Comparison of ENCODE assay signal across 9 mouse cellular contexts in the genomic region with DNA sequence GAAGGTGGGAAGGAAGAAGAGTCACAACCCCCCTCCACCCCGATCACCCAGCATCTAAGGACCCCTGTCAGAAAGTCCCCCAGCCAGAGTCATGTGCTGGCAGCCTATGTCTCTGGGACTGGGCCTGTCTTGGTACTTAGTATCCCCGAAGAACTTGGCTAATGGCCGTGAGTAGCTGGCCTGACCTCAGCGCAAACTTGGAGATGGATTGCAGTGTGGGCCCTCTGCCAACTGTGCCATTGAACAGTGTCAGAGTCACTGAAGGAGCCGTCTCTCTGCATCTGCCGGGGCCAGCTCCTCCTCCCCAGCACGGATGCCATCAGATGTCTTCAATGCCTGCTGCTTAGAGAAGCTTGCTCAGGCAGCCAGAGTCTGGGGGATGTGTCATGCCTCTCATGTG. TPM values are rescaled to one million over a fixed set of nuclear protein-coding genes. Genes with fewer than 3 reads are reported as not detected.
DNase-seq lines count a peak whose midpoint lies in the region; ATAC-seq lines count a peak whose summit lies in the region.
"Had no signal": no experiment of that assay in that cellular context is flagged by ENCODE, and none has a peak within 500 bp of the region (broad histone marks: within the 10 kb centered on the region; RNA-seq: fewer than 3 reads in every experiment).

No protein-coding gene starts in this region.

- H3K27ac ChIP-seq in kidney, embryonic 15.5 days, result no peak overlapping the region
- H3K27ac ChIP-seq in hindbrain, embryonic 15.5 days (replicated peaks), result peak overlapping the region; percentile 53; the same call in 1 of the 2 replicates

- H3K4me3 ChIP-seq in kidney, embryonic 15.5 days (replicated peaks), result no peak overlapping the region
- no peak overlapping the region for H3K4me3 ChIP-seq in hindbrain, embryonic 15.5 days
- H3K4me3 ChIP-seq: erythroblast, embryonic 14.5 days had no signal

- ATAC-seq in kidney, embryonic 15.5 days (replicated peaks; ENCODE audit: low FRiP score), result no peak
- peak; percentile 94 for ATAC-seq in hindbrain, embryonic 15.5 days (ENCODE audit: low FRiP score, low read depth)

- no peaks in the 10 kb centered on the region for H3K36me3 ChIP-seq in kidney, embryonic 15.5 days
- no peaks in the 10 kb centered on the region for H3K36me3 ChIP-seq in hindbrain, embryonic 15.5 days

- H3K9ac ChIP-seq in kidney, embryonic 15.5 days, result no peak overlapping the region
- no peak overlapping the region for H3K9ac ChIP-seq in hindbrain, embryonic 15.5 days

- no peaks in the 10 kb centered on the region for H3K9me3 ChIP-seq in kidney, embryonic 15.5 days (replicated peaks)
- H3K9me3 ChIP-seq in hindbrain, embryonic 15.5 days, result no peaks in the 10 kb centered on the region

- no peaks in the 10 kb centered on the region for H3K27me3 ChIP-seq in kidney, embryonic 15.5 days
- no peaks in the 10 kb centered on the region for H3K27me3 ChIP-seq in hindbrain, embryonic 15.5 days

- 59% methylated on average over 7 of the region's 7 CpGs for whole genome bisulfite sequencing in kidney, embryonic 15.5 days
- 41% methylated on average over 7 of the region's 7 CpGs for WGBS in hindbrain, embryonic 15.5 days

- H3K4me1 ChIP-seq in kidney, embryonic 15.5 days, result no peaks in the 10 kb centered on the region
- H3K4me1 ChIP-seq in hindbrain, embryonic 15.5 days (replicated peaks), result peaks cover 10% of the 10 kb centered on the region; the same call in 1 of the 2 replicates

- intact Hi-C loops in left cerebral cortex, postnatal 4 days (cut with DNase I), result no loop called here

- peak; percentile 37 for DNase-seq in kidney, adult 11 months
- peak; percentile 94 for DNase-seq in adrenal gland, postnatal 14 days
- peak; percentile 55 to 64 for DNase-seq in frontal cortex, postnatal 10 days (ENCODE audit: low spot score in 2 of 2)
- DNase-seq in left cerebral cortex, postnatal 4 days, result peak; percentile 92
- peak; percentile 48 for DNase-seq in ovary, postnatal 14 days (ENCODE audit: low spot score)
- no peak for DNase-seq in c-Kit-positive CD71-positive TER-119-positive erythroid progenitor cells, embryonic 14.5 days (ENCODE audit: low spot score)

- H3K4me2 ChIP-seq in kidney, embryonic 15.5 days, result no peak overlapping the region
- peak overlapping the region; percentile 43 for H3K4me2 ChIP-seq in hindbrain, embryonic 15.5 days

RNA-seq across cellular contexts. Expression of gene Ppm1l, which starts 26.4 kb away (rescaled TPM):
- 6.2 and 6.8 TPM in 2 replicates for polyA plus RNA-seq in kidney, embryonic 15.5 days (2015; fragmentation: Nextera tagmentation; extraction: Ambion mirVana)
- total RNA-seq in adrenal gland, postnatal 14 days (2021), result 12.6 and 13.5 TPM in 2 replicates
- polyA plus RNA-seq in hindbrain, embryonic 15.5 days (2015; fragmentation: Nextera tagmentation; extraction: Ambion mirVana), result 21.5 and 22.5 TPM in 2 replicates
- 10 to 100 TPM; 45.9 to 49.2 TPM for total RNA-seq in left cerebral cortex, postnatal 4 days (2021)
